Mouse (Mus musculus) C3H10T1/2 (cell line): ENCODE results near the gene Gas2l3. TPM values are rescaled to one million over a fixed set of nuclear protein-coding genes. Genes with fewer than 3 reads are reported as not detected.

Experiments used
- polyA plus RNA-seq, 2 experiments: library from polyadenylated mRNA; unstranded; fragments of >200 nt; fragmentation: generic; extraction: Trizol; gene quantifications; one replicate each; pipeline ENCODE4 v1.2.1; 2012; ENCODE audit warnings: missing spikeins in 2 of 2

The Gas2l3 gene
- 1 to 10 TPM in 1 of 2 experiments, under 1 TPM in 1; 0.28 to 3.2 TPM for polyA plus RNA-seq

GRCm38 (mm10) chr10:89443623-89444151, at the start of gene Gas2l3:
Gene Gas2l3, minus strand, starts transcription at chr10:89443967.

Other genes starting within 250 kb of the Gas2l3 start
- not detected for gene Ano4, start 99.2 kb downstream of the Gas2l3 start, polyA plus RNA-seq
- under 1 TPM; 0.02 to 0.05 TPM for gene Nr1h4, start 89.6 kb upstream of the Gas2l3 start, polyA plus RNA-seq
- under 1 TPM in 1 of 2 experiments, not detected in 1; 0.01 TPM for gene Slc17a8, start 177.3 kb upstream of the Gas2l3 start, polyA plus RNA-seq
- gene Scyl2, start 242.3 kb upstream of the Gas2l3 start, polyA plus RNA-seq = 1 to 10 TPM in 1 of 2 experiments, under 1 TPM in 1; 0.46 to 6.5 TPM